Mouse (Mus musculus) bone marrow, adult 2 months (tissue): Measurements from ENCODE around the gene Gm266.

Experiments
- CTCF ChIP-seq: fragments of 200-500 bp; IDR thresholded peaks from 2 replicates; pipeline ENCODE4 v1.5.1; 2011; ENCODE audit warnings: low read length, control low read depth; ENCODE audit not compliant: control insufficient read depth, insufficient read depth
- POLR2A ChIP-seq: fragments of 200-500 bp; IDR thresholded peaks from 2 replicates; pipeline ENCODE4 v1.6.1; 2011; ENCODE audit warnings: low read depth, mild to moderate bottlenecking, control low read depth, low read length, borderline replicate concordance; ENCODE audit not compliant: control insufficient read depth

- TF ChIP-seq CTCF: no peak
- TF ChIP-seq POLR2A: no peak
Observed at GRCm38 (mm10) chr12:111446745-111447144, 38.9 kb downstream of the Gm266 start.
